Mouse (Mus musculus): Measurements from ENCODE around the gene Usp22. TPM values are rescaled to one million over a fixed set of nuclear protein-coding genes. Genes with fewer than 3 reads are reported as not detected.

The Usp22 gene
- polyA plus RNA-seq, 1 experiment from 2014 or later = 10.0 TPM

- Histone ChIP-seq H3K27me3 (ENCODE audit: insufficient read depth, low read length) (no peaks in the 10 kb centered on the region), H3K36me3 (replicated peaks; ENCODE audit: insufficient read depth, low read length) (no peaks in the 10 kb centered on the region), H3K4me2 (ENCODE audit: low read depth, low read length) (0 out of 2 replicates have a peak overlapping the region, but pooled peaks have one; percentile 18), H3K9ac (replicated peaks) (no peak overlapping the region), H3K4me1 (ENCODE audit: insufficient read depth) (peaks cover 12% of the 10 kb centered on the region), H3K27ac (ENCODE audit: low read depth) (peak overlapping the region; percentile 69), H3K9me3 (ENCODE audit: low read length) (no peaks in the 10 kb centered on the region), H3K4me3 (ENCODE audit: low read depth, low read length) (no peak overlapping the region)
- ATAC-seq (peak; percentile 31; the same call in 1 of the 2 replicates), DNase-seq (peak; percentile 51)
- 26% methylated on average over 8 of the region's 8 CpGs for WGBS (ENCODE audit: insufficient replicate concordance)
- TF ChIP-seq EP300 (IDR thresholded peaks at IDR 0.05; ENCODE audit: low read depth) (no peak), CTCF (IDR thresholded peaks at IDR 0.05; ENCODE audit: low read depth) (no peak)
These were observed 58.6 kb downstream of the Usp22 start for GRCm38 (mm10) chr11:61116226-61116625.

GRCm38 (mm10) chr11:61112323-61112995, 62.4 kb downstream of the Usp22 start:
- Histone ChIP-seq H3K4me1 (ENCODE audit: insufficient read depth) (peaks cover 15% of the 10 kb centered on the region), H3K4me2 (ENCODE audit: low read depth, low read length) (0 out of 2 replicates have a peak overlapping the region, but pooled peaks have one; percentile 6), H3K27me3 (ENCODE audit: insufficient read depth, low read length) (no peaks in the 10 kb centered on the region), H3K36me3 (replicated peaks; ENCODE audit: insufficient read depth, low read length) (no peaks in the 10 kb centered on the region), H3K9me3 (ENCODE audit: low read length) (no peaks in the 10 kb centered on the region), H3K4me3 (ENCODE audit: low read depth, low read length) (no peak overlapping the region), H3K27ac (ENCODE audit: low read depth) (peak overlapping the region; percentile 66), H3K9ac (replicated peaks) (no peak overlapping the region)
- no peak for TF ChIP-seq CTCF (IDR thresholded peaks at IDR 0.05; ENCODE audit: low read depth)
- TF ChIP-seq EP300 (IDR thresholded peaks at IDR 0.05; ENCODE audit: low read depth) = no peak
- ATAC-seq = no peak
- WGBS (ENCODE audit: insufficient replicate concordance) = 50% methylated on average over 8 of the region's 8 CpGs
- no peak for DNase-seq

- no peaks in the 10 kb centered on the region for H3K27me3 ChIP-seq (ENCODE audit: insufficient read depth, low read length)
- 77% methylated on average over 4 of the region's 4 CpGs for WGBS (ENCODE audit: insufficient replicate concordance)
- TF ChIP-seq CTCF (IDR thresholded peaks at IDR 0.05; ENCODE audit: low read depth) (no peak), EP300 (IDR thresholded peaks at IDR 0.05; ENCODE audit: low read depth) (no peak)
These were observed 63.4 kb downstream of the Usp22 start for GRCm38 (mm10) chr11:61111472-61111871.

GRCm38 (mm10) chr11:61110928-61111327, 63.9 kb downstream of the Usp22 start:
- Histone ChIP-seq H3K27ac (ENCODE audit: low read depth) (no peak overlapping the region), H3K4me1 (ENCODE audit: insufficient read depth) (peaks cover 15% of the 10 kb centered on the region), H3K36me3 (replicated peaks; ENCODE audit: insufficient read depth, low read length) (no peaks in the 10 kb centered on the region), H3K4me3 (ENCODE audit: low read depth, low read length) (no peak overlapping the region), H3K27me3 (ENCODE audit: insufficient read depth, low read length) (no peaks in the 10 kb centered on the region), H3K9ac (replicated peaks) (no peak overlapping the region), H3K4me2 (ENCODE audit: low read depth, low read length) (no peak overlapping the region), H3K9me3 (ENCODE audit: low read length) (no peaks in the 10 kb centered on the region)
- no peak for TF ChIP-seq EP300 (IDR thresholded peaks at IDR 0.05; ENCODE audit: low read depth)
- no peak for TF ChIP-seq CTCF (IDR thresholded peaks at IDR 0.05; ENCODE audit: low read depth)
- ATAC-seq = no peak
- 36% methylated on average over 1 of the region's 1 CpGs for WGBS (ENCODE audit: insufficient replicate concordance)
- DNase-seq = no peak

More at GRCm38 (mm10) chr11:61111472-61111871, 63.4 kb downstream of the Usp22 start:
- Histone ChIP-seq H3K4me3 (ENCODE audit: low read depth, low read length) (no peak overlapping the region), H3K4me1 (ENCODE audit: insufficient read depth) (peaks cover 15% of the 10 kb centered on the region), H3K9me3 (ENCODE audit: low read length) (no peaks in the 10 kb centered on the region), H3K9ac (replicated peaks) (no peak overlapping the region), H3K36me3 (replicated peaks; ENCODE audit: insufficient read depth, low read length) (no peaks in the 10 kb centered on the region), H3K27ac (ENCODE audit: low read depth) (no peak overlapping the region), H3K4me2 (ENCODE audit: low read depth, low read length) (no peak overlapping the region)
- ATAC-seq = no peak
- DNase-seq = no peak

- peaks cover 15% of the 10 kb centered on the region for H3K4me1 ChIP-seq (ENCODE audit: insufficient read depth)
- H3K9me3 ChIP-seq (ENCODE audit: low read length) = no peaks in the 10 kb centered on the region
- WGBS (ENCODE audit: insufficient replicate concordance) = 61% methylated on average over 10 of the region's 10 CpGs
- ATAC-seq (no peak), DNase-seq (no peak)
- no peaks in the 10 kb centered on the region for H3K27me3 ChIP-seq (ENCODE audit: insufficient read depth, low read length)
- H3K36me3 ChIP-seq (replicated peaks; ENCODE audit: insufficient read depth, low read length) = no peaks in the 10 kb centered on the region
- TF ChIP-seq CTCF (IDR thresholded peaks at IDR 0.05; ENCODE audit: low read depth) (no peak), EP300 (IDR thresholded peaks at IDR 0.05; ENCODE audit: low read depth) (no peak)
- H3K9ac ChIP-seq (replicated peaks) = no peak overlapping the region
- no peak overlapping the region for H3K27ac ChIP-seq (ENCODE audit: low read depth)
- H3K4me3 ChIP-seq (ENCODE audit: low read depth, low read length) = no peak overlapping the region
- H3K4me2 ChIP-seq (ENCODE audit: low read depth, low read length) = no peak overlapping the region
These were observed 64.7 kb downstream of the Usp22 start for GRCm38 (mm10) chr11:61110113-61110512.

GRCm38 (mm10) chr11:61109707-61110106, 65.1 kb downstream of the Usp22 start:
- Histone ChIP-seq H3K27ac (ENCODE audit: low read depth) (peak overlapping the region; percentile 69), H3K4me1 (ENCODE audit: insufficient read depth) (peaks cover 15% of the 10 kb centered on the region)

More at GRCm38 (mm10) chr11:61109707-61110106, 65.1 kb downstream of the Usp22 start:
- no peaks in the 10 kb centered on the region for H3K36me3 ChIP-seq (replicated peaks; ENCODE audit: insufficient read depth, low read length)
- ATAC-seq = no peak
- 69% methylated on average over 6 of the region's 6 CpGs for WGBS (ENCODE audit: insufficient replicate concordance)
- no peaks in the 10 kb centered on the region for H3K27me3 ChIP-seq (ENCODE audit: insufficient read depth, low read length)
- H3K4me3 ChIP-seq (ENCODE audit: low read depth, low read length) = no peak overlapping the region
- H3K9me3 ChIP-seq (ENCODE audit: low read length) = no peaks in the 10 kb centered on the region
- no peak for DNase-seq
- no peak for TF ChIP-seq EP300 (IDR thresholded peaks at IDR 0.05; ENCODE audit: low read depth)
- no peak for TF ChIP-seq CTCF (IDR thresholded peaks at IDR 0.05; ENCODE audit: low read depth)
- H3K4me2 ChIP-seq (ENCODE audit: low read depth, low read length) = no peak overlapping the region
- H3K9ac ChIP-seq (replicated peaks) = no peak overlapping the region
